Mouse (Mus musculus): ENCODE data around the gene Gm42421. TPM values are rescaled to one million over a fixed set of nuclear protein-coding genes. Genes with fewer than 3 reads are reported as not detected.
A peak's percentile ranks its signal among the peaks of the same experiment; 100 is the strongest.

Gene Gm42421
- total RNA-seq (2021), result not detected

GRCm38 (mm10) chr5:143927875-143928274 lies at the start of gene Gm42421:
Gm42421 (plus strand) TSS chr5:143928175.
- intact Hi-C loops (cut with DNase I), result no loop called here
- DNase-seq (ENCODE audit: low spot score), result no peak

- intact Hi-C loops (cut with DNase I), result no loop called here
- no peak for DNase-seq (ENCODE audit: low spot score)
These were observed 42.7 kb upstream of the Gm42421 start for GRCm38 (mm10) chr5:143885274-143885673.

GRCm38 (mm10) chr5:143890741-143891140 lies 37.2 kb upstream of the Gm42421 start:
- DNase-seq (ENCODE audit: low spot score), result no peak
- intact Hi-C loops (cut with DNase I), result no loop called here

- no peak for DNase-seq (ENCODE audit: low spot score)
- intact Hi-C loops (cut with DNase I), result no loop called here
These were observed 35.6 kb upstream of the Gm42421 start for GRCm38 (mm10) chr5:143892255-143892886.

- intact Hi-C loops (cut with DNase I), result no loop called here
- no peak for DNase-seq (ENCODE audit: low spot score)
These were observed 34.6 kb upstream of the Gm42421 start for GRCm38 (mm10) chr5:143893396-143893795.

- intact Hi-C loops (cut with DNase I), result no loop called here
- DNase-seq (ENCODE audit: low spot score), result no peak
These were observed 30.2 kb upstream of the Gm42421 start, which contains the start of gene Ankrd61 for GRCm38 (mm10) chr5:143897635-143898330. Ankrd61 (minus strand) TSS chr5:143897685.

- peak; percentile 26 for DNase-seq (ENCODE audit: low spot score)
- intact Hi-C loops (cut with DNase I), result no loop called here
These were observed 25.9 kb upstream of the Gm42421 start for GRCm38 (mm10) chr5:143902111-143902510.

- intact Hi-C loops (cut with DNase I), result no loop called here
- DNase-seq (ENCODE audit: low spot score), result no peak
These were observed 24.2 kb upstream of the Gm42421 start for GRCm38 (mm10) chr5:143903813-143904212.

GRCm38 (mm10) chr5:143906429-143906828 lies 21.5 kb upstream of the Gm42421 start:
- DNase-seq (ENCODE audit: low spot score), result no peak

GRCm38 (mm10) chr5:143908926-143909325 lies 19.0 kb upstream of the Gm42421 start:
- intact Hi-C loops (cut with DNase I), result no loop called here
- DNase-seq (ENCODE audit: low spot score), result no peak

More at GRCm38 (mm10) chr5:143906429-143906828, 21.5 kb upstream of the Gm42421 start:
- intact Hi-C loops (cut with DNase I), result no loop called here

- DNase-seq (ENCODE audit: low spot score), result peak; percentile 96
- intact Hi-C loops (cut with DNase I), result loop anchor here (5.0 kb wide), 1 partner anchor 342 kb away; no protein-coding TSS in a partner anchor
These were observed 18.3 kb upstream of the Gm42421 start, which contains the start of the genes Aimp2 and Pms2 for GRCm38 (mm10) chr5:143909417-143910400. Aimp2 (minus strand) TSS chr5:143909847. Pms2 (plus strand) TSS chr5:143909964.

- intact Hi-C loops (cut with DNase I), result loop anchor here (2.0 kb wide), 1 partner anchor 183 kb away; the partner anchor contains the start of gene Usp42
- DNase-seq (ENCODE audit: low spot score), result no peak
These were observed 11.8 kb upstream of the Gm42421 start for GRCm38 (mm10) chr5:143916221-143916620.

GRCm38 (mm10) chr5:143917418-143917817 lies 10.6 kb upstream of the Gm42421 start:
- no peak for DNase-seq (ENCODE audit: low spot score)
- intact Hi-C loops (cut with DNase I), result loop anchor here (2.0 kb wide), 1 partner anchor 185 kb away; the partner anchor contains the start of gene Usp42

GRCm38 (mm10) chr5:143918120-143918519 lies 9.9 kb upstream of the Gm42421 start:
- intact Hi-C loops (cut with DNase I), result no loop called here
- no peak for DNase-seq (ENCODE audit: low spot score)

GRCm38 (mm10) chr5:143924781-143925452 lies 3.1 kb upstream of the Gm42421 start:
- DNase-seq (ENCODE audit: low spot score), result no peak
- intact Hi-C loops (cut with DNase I), result no loop called here

GRCm38 (mm10) chr5:143929291-143929690 lies 1.3 kb downstream of the Gm42421 start:
- intact Hi-C loops (cut with DNase I), result no loop called here
- DNase-seq (ENCODE audit: low spot score), result no peak

GRCm38 (mm10) chr5:143930656-143931055 lies 2.7 kb downstream of the Gm42421 start:
- intact Hi-C loops (cut with DNase I), result no loop called here
- no peak for DNase-seq (ENCODE audit: low spot score)

- intact Hi-C loops (cut with DNase I), result no loop called here
- DNase-seq (ENCODE audit: low spot score), result no peak
These were observed 4.0 kb downstream of the Gm42421 start for GRCm38 (mm10) chr5:143931863-143932580.

- intact Hi-C loops (cut with DNase I), result no loop called here
- no peak for DNase-seq (ENCODE audit: low spot score)
These were observed 4.9 kb downstream of the Gm42421 start, which contains the start of gene Rsph10b for GRCm38 (mm10) chr5:143932831-143933230. Rsph10b (plus strand) TSS chr5:143933035.
